Mouse (Mus musculus): Measurements from ENCODE around the gene Prr23a1.

Gene Prr23a1

DNA sequence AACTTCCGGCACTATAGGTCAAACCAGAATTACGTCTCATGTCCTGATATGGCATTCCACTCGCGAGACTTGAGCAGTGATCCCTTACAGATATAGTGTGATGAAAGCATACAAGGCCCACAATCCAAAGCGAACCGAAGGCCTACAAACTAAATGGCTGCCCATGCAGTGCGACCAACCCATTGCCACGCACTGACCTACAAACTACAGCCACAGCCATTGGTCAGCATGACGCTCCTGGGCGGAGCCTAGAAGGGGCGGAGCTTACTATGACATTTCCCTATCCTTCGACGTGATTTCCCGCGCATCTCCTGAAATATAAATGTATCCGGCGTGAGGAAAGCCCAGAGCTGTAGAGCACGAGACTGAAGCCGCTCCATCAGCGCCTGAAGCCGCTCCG, at the start of gene Prr23a1:
Prr23a1 (plus strand) TSS at position 387 of the 400 bp plus-strand sequence.
- DNase-seq (ENCODE audit: low spot score): no peak

- DNase-seq (ENCODE audit: low spot score): no peak
These were observed 43.3 kb upstream of the Prr23a1 start for GRCm38 (mm10) chr9:98799021-98799420.

DNA sequence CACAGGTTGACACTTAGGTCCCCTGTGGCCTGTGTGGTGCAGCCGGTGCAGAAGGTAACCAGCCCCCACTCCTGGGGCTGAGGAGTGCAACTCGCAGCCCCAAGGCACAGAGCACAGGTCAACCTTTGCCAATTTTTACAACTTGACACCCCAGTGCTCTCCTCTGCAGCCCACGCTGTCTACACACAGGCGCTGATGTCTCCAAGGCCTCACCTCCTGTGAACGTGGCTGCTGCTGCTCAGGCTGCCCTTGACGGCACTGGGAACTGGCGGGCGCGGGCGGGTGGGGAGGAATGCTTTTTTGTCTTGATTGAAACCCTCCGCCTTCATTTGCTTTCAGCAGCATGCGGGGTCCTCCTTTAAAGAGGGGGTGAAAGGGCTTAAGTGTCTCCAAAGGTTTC, 38.3 kb upstream of the Prr23a1 start:
- no peak for DNase-seq (ENCODE audit: low spot score)

DNA sequence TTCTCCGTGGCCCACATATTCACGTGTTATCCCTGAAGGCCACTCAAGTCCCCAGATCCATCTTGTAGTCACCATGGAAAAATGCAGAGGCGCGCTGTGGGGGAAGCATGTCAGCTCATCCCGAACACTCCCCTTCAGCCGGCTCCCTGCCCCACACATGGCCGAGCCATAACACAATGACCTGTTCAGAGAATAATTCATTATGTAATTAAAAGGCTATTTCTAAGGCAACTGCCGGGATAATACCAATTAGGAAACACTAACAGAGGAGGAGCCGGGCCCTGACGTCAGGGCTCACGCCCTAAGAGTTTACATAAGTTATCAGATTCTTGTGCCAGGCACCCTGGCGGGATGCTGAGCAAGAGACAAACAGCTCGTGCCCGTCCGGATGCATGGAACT, 36.8 kb upstream of the Prr23a1 start:
- no peak for DNase-seq (ENCODE audit: low spot score)

GRCm38 (mm10) chr9:98805934-98806333, 36.4 kb upstream of the Prr23a1 start:
- DNase-seq (ENCODE audit: low spot score): no peak

DNA sequence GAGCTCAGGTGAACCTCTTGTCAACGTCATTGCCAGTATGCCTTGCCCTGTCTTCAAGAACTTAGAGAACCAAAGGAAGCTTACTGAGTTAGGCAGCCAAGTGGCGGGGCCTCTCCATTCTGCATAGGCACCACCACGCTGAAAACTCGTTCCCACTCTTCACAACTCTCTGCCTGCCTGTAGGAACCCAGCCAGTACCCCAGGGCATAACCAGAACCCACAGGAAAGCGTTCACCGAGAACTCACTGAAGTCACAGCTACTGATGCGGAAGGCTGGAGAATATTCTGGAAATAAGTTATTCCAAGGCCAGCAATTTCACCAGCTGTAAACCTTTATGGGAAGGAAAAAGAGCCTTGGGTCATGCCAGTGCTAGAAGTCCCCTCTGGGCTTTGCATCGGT, 34.7 kb upstream of the Prr23a1 start:
- no peak for DNase-seq (ENCODE audit: low spot score)

DNA sequence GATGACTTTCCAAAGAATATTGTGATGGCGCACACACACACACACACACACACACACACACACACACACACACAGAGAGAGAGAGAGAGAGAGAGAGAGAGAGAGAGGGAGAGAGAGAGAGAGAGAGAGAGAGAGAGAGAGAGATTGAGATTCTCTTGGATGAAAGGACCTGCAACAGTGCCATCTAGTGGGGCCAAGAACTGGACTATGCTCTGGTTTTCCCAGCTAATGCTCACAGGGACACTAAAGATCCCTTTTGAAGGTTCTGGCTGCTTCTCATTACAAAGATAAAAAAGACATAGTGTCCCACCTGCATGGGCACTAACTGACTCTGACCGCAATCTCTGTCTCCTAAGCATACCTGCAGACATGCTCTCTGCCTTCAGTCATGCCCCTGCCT, 32.8 kb upstream of the Prr23a1 start:
- peak; percentile 13 for DNase-seq (ENCODE audit: low spot score)

DNA sequence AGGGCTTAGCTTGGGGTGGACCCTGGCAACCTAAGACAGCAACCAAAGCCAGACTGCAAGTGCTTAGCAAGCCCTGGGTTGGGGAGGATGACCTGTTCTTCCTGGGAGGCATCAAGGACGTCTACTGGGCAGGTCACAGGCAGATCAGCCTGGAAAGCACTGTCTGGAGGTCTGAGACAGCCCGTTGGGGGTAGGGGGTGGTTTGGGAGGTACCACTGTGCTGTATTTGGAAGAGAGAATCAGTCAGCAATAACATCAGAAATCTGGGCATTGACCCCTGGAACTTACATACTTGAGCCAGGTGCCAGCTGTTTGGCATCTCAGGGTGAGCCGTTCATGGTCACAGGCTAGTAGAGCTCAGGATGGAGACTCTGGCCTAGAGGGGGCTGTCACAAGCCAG, 26.2 kb upstream of the Prr23a1 start:
- no peak for DNase-seq (ENCODE audit: low spot score)

DNA sequence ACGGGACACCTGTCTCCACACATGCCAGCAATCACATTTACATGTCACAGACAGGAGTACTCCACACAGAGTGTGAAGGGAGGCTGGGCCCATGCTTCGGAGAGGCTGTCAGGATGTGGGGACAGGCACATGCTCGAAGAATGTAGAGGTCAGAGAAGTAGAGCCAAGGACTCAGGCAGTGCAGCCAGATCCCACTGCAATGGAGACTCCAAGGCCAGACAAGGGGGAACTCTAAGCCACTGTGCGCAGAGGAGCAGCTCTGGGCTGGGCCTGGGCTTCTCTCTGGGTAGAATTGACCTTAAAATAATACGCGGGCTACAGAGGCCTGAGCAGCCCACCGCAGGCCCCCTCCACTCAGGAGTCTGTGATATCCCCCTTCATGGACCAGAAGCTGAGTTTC, 24.7 kb upstream of the Prr23a1 start:
- DNase-seq (ENCODE audit: low spot score): no peak

- no peak for DNase-seq (ENCODE audit: low spot score)
These were observed 23.3 kb upstream of the Prr23a1 start for GRCm38 (mm10) chr9:98818971-98819370.

GRCm38 (mm10) chr9:98819481-98819880, 22.8 kb upstream of the Prr23a1 start:
- DNase-seq (ENCODE audit: low spot score): no peak

GRCm38 (mm10) chr9:98820461-98820860, 21.8 kb upstream of the Prr23a1 start:
- no peak for DNase-seq (ENCODE audit: low spot score)

DNA sequence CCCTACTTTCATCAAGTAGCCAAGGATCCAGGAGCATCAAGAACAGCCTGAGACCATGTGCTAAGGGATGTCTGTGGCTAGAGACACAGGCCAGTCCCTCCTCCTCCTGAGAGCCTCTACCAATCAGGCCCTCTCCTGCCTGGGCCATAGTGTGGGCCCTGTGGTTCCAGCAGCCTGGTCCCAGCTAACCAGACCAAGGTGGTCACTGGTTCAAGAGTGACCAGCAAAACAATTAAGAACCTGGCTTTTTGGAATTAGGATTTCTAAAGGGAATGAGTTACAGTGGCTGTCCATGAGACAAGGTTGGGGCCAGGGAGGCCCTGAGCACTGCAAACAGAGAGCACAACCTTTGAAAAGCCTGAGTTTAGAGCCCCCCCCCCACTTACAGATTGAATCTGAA, 21.2 kb upstream of the Prr23a1 start:
- no peak for DNase-seq (ENCODE audit: low spot score)

GRCm38 (mm10) chr9:98823805-98824204, 18.5 kb upstream of the Prr23a1 start:
- no peak for DNase-seq (ENCODE audit: low spot score)

DNA sequence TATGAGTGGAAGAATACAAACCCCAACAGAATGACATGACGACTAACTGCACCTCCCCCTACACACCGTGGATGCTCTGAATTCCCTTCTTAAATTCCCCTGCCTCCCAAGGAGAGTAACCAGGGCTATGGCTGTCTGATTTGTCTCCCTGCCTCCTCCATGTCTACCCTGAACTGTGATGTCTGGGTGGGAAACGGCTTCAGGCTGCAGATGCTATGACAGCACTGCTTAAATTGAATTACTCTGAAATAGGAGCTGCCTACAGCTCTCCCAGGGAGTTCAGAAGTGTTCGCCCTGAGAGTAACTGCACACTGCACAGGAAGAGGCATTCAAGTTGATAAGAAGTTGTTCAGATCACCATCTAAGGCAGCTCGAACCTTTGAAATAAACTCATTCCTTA, 12.8 kb upstream of the Prr23a1 start:
- DNase-seq (ENCODE audit: low spot score): no peak

DNA sequence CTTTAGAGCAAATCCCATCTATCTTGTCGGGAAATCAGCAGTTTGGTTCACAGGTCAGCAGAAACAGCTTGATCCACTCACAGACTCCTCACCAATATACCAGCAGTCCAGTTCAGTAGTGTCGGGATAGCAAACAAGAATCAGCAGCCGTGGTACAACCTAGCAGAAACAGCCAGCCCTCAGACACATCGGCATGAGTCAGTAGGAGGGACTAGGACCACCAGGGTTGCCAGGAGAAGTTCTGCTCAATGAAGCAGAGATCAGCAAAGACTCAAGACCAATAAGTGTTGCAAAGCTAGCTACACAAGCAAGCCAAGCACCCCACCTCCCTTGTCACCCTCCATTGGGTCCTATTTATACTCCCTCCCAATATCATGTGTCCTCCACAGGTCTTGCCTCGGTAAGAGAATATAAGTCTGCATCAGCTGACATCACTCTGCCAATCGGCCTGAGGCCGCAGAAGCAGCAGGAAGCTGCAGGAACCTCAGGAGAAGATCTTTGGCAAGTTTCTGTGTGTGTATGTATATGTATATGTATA, 4.7 kb upstream of the Prr23a1 start:
- DNase-seq (ENCODE audit: low spot score): no peak

GRCm38 (mm10) chr9:98856210-98856609, 13.9 kb downstream of the Prr23a1 start, which contains the start of gene Prr23a2:
Gene Prr23a2, plus strand, starts transcription at chr9:98856494.
- DNase-seq (ENCODE audit: low spot score): no peak

- no peak for DNase-seq (ENCODE audit: low spot score)
These were observed 21.2 kb downstream of the Prr23a1 start for GRCm38 (mm10) chr9:98863463-98863862.

DNA sequence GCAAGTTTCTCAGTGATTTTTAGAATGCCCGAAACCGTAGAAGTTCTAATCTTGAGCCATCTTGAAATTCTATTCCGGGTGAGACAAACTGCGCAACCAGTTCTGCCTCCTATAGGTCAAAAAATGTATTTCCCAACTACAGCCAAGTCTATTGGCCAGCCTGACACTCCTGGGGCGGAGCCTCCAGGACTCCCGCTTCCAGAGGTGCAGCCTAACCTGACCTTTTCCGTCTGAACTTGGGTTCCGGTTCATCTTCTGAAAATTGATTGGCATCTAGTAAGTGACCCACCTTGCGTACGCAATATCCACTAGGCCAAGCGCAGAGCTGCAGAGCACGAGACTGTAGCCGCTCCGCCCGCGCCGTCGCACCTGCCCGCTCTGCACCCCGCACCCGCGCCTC, 22.3 kb downstream of the Prr23a1 start, which contains the start of gene Prr23a3:
Prr23a3 (plus strand) TSS at position 197 of the 400 bp plus-strand sequence.
- DNase-seq (ENCODE audit: low spot score): no peak

Data from left cerebral cortex, adult 11 months (tissue).